Mouse (Mus musculus): ENCODE data around the gene D630003M21Rik. TPM values are rescaled to one million over a fixed set of nuclear protein-coding genes. Genes with fewer than 3 reads are reported as not detected.

D630003M21Rik gene
- polyA plus RNA-seq, 2 experiments from 2014 or later, result not detected

GRCm38 (mm10) chr2:158163034-158163433 is 66.0 kb downstream of the D630003M21Rik start:
- no peak for ATAC-seq

- no peak for ATAC-seq
Observed at GRCm38 (mm10) chr2:158161761-158162160, 67.3 kb downstream of the D630003M21Rik start.

GRCm38 (mm10) chr2:158159376-158160235 is 69.4 kb downstream of the D630003M21Rik start:
- peak; percentile 70 for ATAC-seq

- ATAC-seq, result no peak
Observed at GRCm38 (mm10) chr2:158157654-158158053, 71.4 kb downstream of the D630003M21Rik start.

GRCm38 (mm10) chr2:158156487-158156886 is 72.5 kb downstream of the D630003M21Rik start:
- ATAC-seq, result no peak

GRCm38 (mm10) chr2:158155615-158156014 is 73.4 kb downstream of the D630003M21Rik start:
- ATAC-seq, result no peak

- ATAC-seq, result no peak
Observed at GRCm38 (mm10) chr2:158155101-158155500, 73.9 kb downstream of the D630003M21Rik start.

- no peak for ATAC-seq
Observed at GRCm38 (mm10) chr2:158154641-158155040, 74.4 kb downstream of the D630003M21Rik start.

GRCm38 (mm10) chr2:158153728-158154343 is 75.2 kb downstream of the D630003M21Rik start:
- peak; percentile 81 for ATAC-seq

GRCm38 (mm10) chr2:158152685-158153309 is 76.2 kb downstream of the D630003M21Rik start:
- no peak for ATAC-seq

- ATAC-seq, result no peak
Observed at GRCm38 (mm10) chr2:158151077-158151476, 77.9 kb downstream of the D630003M21Rik start.

- ATAC-seq, result no peak
Observed at GRCm38 (mm10) chr2:158146971-158147370, 82.1 kb downstream of the D630003M21Rik start.

- ATAC-seq, result peak; percentile 59
Observed at GRCm38 (mm10) chr2:158146223-158146622, 82.8 kb downstream of the D630003M21Rik start, which contains the start of gene Tgm2. Gene Tgm2, minus strand, starts transcription at chr2:158146436.

GRCm38 (mm10) chr2:158145528-158146065 is 83.4 kb downstream of the D630003M21Rik start:
- ATAC-seq, result no peak

- no peak for ATAC-seq
Observed at GRCm38 (mm10) chr2:158144750-158145527, 84.1 kb downstream of the D630003M21Rik start.

GRCm38 (mm10) chr2:158144263-158144662 is 84.8 kb downstream of the D630003M21Rik start:
- ATAC-seq, result no peak

- no peak for ATAC-seq
Observed at GRCm38 (mm10) chr2:158143816-158144215, 85.2 kb downstream of the D630003M21Rik start.

GRCm38 (mm10) chr2:158142981-158143380 is 86.0 kb downstream of the D630003M21Rik start:
- no peak for ATAC-seq

- ATAC-seq, result no peak
Observed at GRCm38 (mm10) chr2:158141690-158142440, 87.2 kb downstream of the D630003M21Rik start.

GRCm38 (mm10) chr2:158141271-158141670 is 87.8 kb downstream of the D630003M21Rik start:
- no peak for ATAC-seq

- ATAC-seq, result no peak
Observed at GRCm38 (mm10) chr2:158140664-158141063, 88.4 kb downstream of the D630003M21Rik start.
